Mouse (Mus musculus): Measurements from ENCODE around the gene Itgb6.

The Itgb6 gene

GRCm38 (mm10) chr2:60722514-60722913 lies at the start of gene Itgb6:
Gene Itgb6 (minus strand): TSS chr2:60722643.
- DNase-seq (ENCODE audit: low read depth), result no peak

GRCm38 (mm10) chr2:60766420-60766819 lies 44.0 kb upstream of the Itgb6 start:
- DNase-seq (ENCODE audit: low read depth), result no peak

GRCm38 (mm10) chr2:60756218-60756617 lies 33.8 kb upstream of the Itgb6 start:
- no peak for DNase-seq (ENCODE audit: low read depth)

GRCm38 (mm10) chr2:60755101-60755500 lies 32.7 kb upstream of the Itgb6 start:
- no peak for DNase-seq (ENCODE audit: low read depth)

GRCm38 (mm10) chr2:60751274-60751673 lies 28.8 kb upstream of the Itgb6 start:
- no peak for DNase-seq (ENCODE audit: low read depth)

GRCm38 (mm10) chr2:60750591-60750990 lies 28.1 kb upstream of the Itgb6 start:
- DNase-seq (ENCODE audit: low read depth), result no peak

- no peak for DNase-seq (ENCODE audit: low read depth)
Measured at GRCm38 (mm10) chr2:60748585-60748984, 26.1 kb upstream of the Itgb6 start.

GRCm38 (mm10) chr2:60747590-60747989 lies 25.1 kb upstream of the Itgb6 start:
- DNase-seq (ENCODE audit: low read depth), result no peak

- DNase-seq (ENCODE audit: low read depth), result no peak
Measured at GRCm38 (mm10) chr2:60744674-60745073, 22.2 kb upstream of the Itgb6 start.

- DNase-seq (ENCODE audit: low read depth), result no peak
Measured at GRCm38 (mm10) chr2:60739389-60740137, 17.1 kb upstream of the Itgb6 start.

GRCm38 (mm10) chr2:60730929-60731328 lies 8.5 kb upstream of the Itgb6 start:
- no peak for DNase-seq (ENCODE audit: low read depth)

GRCm38 (mm10) chr2:60730024-60730423 lies 7.6 kb upstream of the Itgb6 start:
- DNase-seq (ENCODE audit: low read depth), result no peak

GRCm38 (mm10) chr2:60728902-60729585 lies 6.6 kb upstream of the Itgb6 start:
- no peak for DNase-seq (ENCODE audit: low read depth)

GRCm38 (mm10) chr2:60724660-60725059 lies 2.2 kb upstream of the Itgb6 start:
- no peak for DNase-seq (ENCODE audit: low read depth)

GRCm38 (mm10) chr2:60722967-60723366 lies 524 bp upstream of the Itgb6 start:
- DNase-seq (ENCODE audit: low read depth), result no peak

GRCm38 (mm10) chr2:60720906-60721305 lies 1.5 kb downstream of the Itgb6 start:
- peak; percentile 11 for DNase-seq (ENCODE audit: low read depth)

GRCm38 (mm10) chr2:60720205-60720604 lies 2.2 kb downstream of the Itgb6 start:
- DNase-seq (ENCODE audit: low read depth), result no peak

- no peak for DNase-seq (ENCODE audit: low read depth)
Measured at GRCm38 (mm10) chr2:60717348-60717747, 5.1 kb downstream of the Itgb6 start.

- no peak for DNase-seq (ENCODE audit: low read depth)
Measured at GRCm38 (mm10) chr2:60716549-60716948, 5.9 kb downstream of the Itgb6 start.

- no peak for DNase-seq (ENCODE audit: low read depth)
Measured at GRCm38 (mm10) chr2:60715771-60716170, 6.7 kb downstream of the Itgb6 start.

GRCm38 (mm10) chr2:60714971-60715502 lies 7.4 kb downstream of the Itgb6 start:
- no peak for DNase-seq (ENCODE audit: low read depth)

GRCm38 (mm10) chr2:60714475-60714874 lies 8.0 kb downstream of the Itgb6 start:
- DNase-seq (ENCODE audit: low read depth), result no peak

- no peak for DNase-seq (ENCODE audit: low read depth)
Measured at GRCm38 (mm10) chr2:60713857-60714256, 8.6 kb downstream of the Itgb6 start.
